Mouse (Mus musculus) lung, postnatal 0 days (tissue): ENCODE data around the gene Gabrr2.

Experiments
- CTCF ChIP-seq: IDR thresholded peaks from 2 replicates; pipeline ENCODE4 v1.5.1; 2016; ENCODE audit warnings: antibody characterized with exemption, mild to moderate bottlenecking
- EP300 ChIP-seq: IDR thresholded peaks from 2 replicates; pipeline ENCODE4 v1.6.1; 2016; ENCODE audit warnings: antibody characterized with exemption, mild to moderate bottlenecking, control low read depth

- TF ChIP-seq EP300 (no peak), CTCF (no peak)
Measured at GRCm38 (mm10) chr4:33032045-33032444, 30.8 kb upstream of the Gabrr2 start.
